Mouse (Mus musculus) lung, adult 2 months (tissue): ENCODE results near the gene Ppp3ca.

Experiments
- CTCF ChIP-seq: fragments of 200-500 bp; IDR thresholded peaks from 2 replicates; pipeline ENCODE4 v1.5.1; 2011; ENCODE audit warnings: mild to moderate bottlenecking, low read length, control low read depth; ENCODE audit not compliant: insufficient read depth
- POLR2A ChIP-seq: fragments of 200-500 bp; IDR thresholded peaks from 2 replicates; pipeline ENCODE4 v1.6.1; 2011; ENCODE audit warnings: low read depth, mild to moderate bottlenecking, control low read depth, low read length, borderline replicate concordance; ENCODE audit errors: extremely low read depth

DNA sequence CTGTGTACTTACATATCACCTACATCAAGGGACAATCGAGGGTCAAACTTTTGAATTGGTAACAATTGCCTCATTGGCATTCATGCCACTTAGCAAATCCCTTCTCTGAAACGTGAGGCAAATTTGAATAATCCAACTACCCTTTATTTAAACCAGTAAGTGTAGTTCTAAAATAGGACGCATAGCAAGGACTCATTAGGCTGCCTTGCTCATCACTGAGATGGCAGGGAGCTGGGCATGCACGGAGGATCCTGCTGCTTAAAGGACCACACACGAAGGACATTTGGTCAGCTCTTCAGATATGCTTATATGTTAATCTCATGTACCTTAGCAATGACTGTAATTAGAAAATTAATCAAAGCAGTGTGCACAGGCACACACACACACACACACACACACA, 204.6 kb downstream of the Ppp3ca start:
- TF ChIP-seq CTCF (no peak), POLR2A (no peak)
